Mouse (Mus musculus) lung, adult 18-20 months (tissue): ENCODE measurements at regions not wholly inside any gene's neighbourhood (a gene's known extent, or its start where the extent isn't known, plus 50 kb on each side); places are given as distances from the start of the nearest gene placed in this dataset.

Experiments
- DNase-seq, 2 experiments: peaks; one replicate each; pipeline ENCODE4 v3.0.0; 2022; ENCODE audit warnings: mixed read lengths in 2 of 2

DNA sequence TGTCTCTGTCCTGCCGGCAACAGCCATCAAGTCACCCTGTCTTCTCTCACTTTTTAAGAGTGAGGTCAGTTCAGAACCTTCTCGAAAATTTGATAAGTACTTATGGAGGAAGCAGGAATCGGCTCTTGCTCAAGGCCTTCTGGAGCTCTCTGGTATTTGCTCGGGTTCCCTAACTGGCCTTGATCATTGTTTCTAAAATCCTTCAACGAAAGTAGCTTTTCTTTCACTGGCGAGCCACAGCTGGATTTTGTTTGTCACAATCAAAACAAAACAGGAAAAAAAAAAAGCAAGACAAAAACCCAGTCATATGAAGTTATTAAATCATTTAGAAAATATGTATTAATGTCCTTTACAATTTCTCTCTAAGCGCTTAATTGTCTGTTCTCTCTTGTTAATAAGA is 156.6 kb upstream of the Tex13c2 start:
- no peak for DNase-seq

DNA sequence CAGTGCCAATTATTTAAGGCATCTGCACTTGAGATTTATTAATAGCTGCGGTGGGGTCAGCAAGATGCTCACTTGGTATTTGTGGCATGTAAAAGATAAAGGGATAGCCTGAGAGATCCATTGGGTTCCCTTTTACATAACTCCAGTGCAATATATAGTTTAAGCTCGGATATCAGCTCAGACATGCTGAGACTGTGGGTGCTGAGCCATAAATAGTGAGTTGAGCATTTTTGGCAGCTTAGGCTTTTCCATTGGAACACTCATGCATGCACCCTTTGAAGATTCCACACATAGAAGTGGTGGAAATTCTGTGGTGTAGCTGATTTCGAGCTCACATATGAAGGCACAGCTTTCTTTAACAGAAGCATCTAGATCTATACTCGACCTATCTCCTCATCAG is 155.9 kb upstream of the Tex13c2 start:
- DNase-seq = no peak

DNA sequence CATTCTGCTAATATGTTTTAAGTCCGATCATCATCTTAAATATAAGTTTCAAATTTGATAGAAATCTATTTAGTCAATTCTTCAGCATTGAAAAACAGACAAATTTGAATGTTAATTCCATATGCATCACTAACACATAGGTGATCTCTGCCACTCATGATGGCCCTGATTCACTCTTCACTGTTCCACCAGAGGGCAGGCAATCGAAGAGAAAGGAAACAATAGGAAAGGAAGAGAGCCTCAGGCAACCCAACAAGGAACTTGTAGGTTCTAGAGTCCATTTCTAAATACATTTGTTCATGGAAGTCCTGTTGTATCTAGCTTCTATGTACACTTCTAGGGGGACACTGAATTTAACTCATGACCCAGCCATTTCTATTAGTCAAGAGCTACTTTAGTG is 154.7 kb upstream of the Tex13c2 start:
- DNase-seq = no peak

DNA sequence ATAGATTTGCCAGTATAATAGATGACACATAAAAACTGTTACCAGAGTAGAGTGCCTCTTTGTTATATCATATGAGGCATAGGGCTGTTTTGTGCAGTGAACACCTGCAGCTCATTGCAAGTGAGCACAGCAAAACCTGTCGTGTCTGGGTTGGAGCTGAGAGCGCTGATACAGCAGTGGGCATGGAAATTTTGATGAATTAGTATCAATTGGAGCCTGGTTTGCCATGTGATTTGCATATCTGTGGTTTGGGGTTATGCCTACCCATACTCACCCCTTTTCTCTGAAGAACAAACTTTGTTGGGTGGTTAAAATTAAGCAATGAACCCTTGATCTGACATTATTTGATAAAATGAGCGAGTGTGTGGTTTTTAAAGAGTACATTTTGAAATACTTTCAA is 152.7 kb upstream of the Tex13c2 start:
- no peak for DNase-seq

DNA sequence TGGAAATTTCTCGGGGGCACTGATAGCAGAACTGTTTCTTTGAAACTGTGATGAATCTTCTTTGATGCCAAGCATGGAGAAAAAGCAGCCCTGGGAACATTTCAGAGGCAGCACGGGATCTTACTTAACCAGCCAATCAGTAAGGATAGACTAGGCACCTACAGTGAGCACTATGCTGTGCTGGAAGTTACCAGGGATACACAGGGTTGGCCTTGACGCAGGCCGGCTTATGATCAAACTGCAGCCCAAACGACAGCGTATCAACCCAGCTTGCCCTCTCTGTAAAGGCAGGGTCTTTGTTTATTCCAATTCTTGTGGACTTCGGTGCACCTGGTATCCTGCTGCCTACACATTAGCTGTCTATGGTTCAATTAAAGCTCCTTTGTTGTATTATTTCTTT is 147.1 kb upstream of the Tex13c2 start:
- no peak for DNase-seq

DNA sequence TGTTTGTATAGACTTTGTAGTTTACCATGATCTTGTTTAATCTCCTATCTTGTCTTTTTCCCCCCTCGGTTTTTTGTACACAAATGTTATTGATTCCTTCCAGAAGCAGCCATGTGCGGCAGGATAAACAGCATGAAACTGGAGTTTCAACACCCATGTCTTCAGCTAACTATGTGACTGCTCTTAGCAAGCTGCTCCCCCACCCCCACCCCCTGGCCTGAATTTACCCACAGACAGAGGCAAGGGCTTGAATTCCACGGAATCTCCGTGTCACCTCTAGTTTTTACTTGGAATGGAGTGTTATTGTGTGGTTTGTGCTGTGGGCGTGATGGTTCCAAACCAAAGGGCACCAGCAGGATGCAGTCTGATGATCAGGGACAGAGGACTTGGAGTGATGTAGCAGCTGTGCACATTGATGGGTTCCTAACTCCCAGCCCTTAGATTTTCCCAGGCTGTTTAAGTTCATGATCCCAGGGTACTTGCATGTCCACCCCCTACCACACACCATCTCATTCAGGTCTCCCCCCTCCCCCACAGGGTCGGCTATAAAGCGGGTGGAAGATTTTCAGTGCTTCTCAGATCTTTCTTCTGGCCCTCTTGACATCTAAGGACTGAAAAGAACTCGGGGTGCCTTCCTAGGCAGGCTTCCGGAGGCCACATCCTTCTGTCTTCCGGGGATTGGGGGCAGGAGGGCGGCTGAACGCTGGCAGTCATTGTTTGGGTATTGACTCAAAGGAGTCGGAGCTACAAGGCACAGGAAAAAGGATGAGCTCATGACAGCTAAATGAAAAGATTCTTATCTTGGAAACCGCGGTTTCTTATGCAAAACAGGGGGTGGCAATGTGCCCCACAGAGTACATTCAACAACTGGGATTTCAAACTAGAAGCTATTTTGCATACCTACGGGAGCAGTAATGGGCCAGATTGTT is 146.3 kb upstream of the Tex13c2 start:
- DNase-seq = peak; percentile 45 to 60

DNA sequence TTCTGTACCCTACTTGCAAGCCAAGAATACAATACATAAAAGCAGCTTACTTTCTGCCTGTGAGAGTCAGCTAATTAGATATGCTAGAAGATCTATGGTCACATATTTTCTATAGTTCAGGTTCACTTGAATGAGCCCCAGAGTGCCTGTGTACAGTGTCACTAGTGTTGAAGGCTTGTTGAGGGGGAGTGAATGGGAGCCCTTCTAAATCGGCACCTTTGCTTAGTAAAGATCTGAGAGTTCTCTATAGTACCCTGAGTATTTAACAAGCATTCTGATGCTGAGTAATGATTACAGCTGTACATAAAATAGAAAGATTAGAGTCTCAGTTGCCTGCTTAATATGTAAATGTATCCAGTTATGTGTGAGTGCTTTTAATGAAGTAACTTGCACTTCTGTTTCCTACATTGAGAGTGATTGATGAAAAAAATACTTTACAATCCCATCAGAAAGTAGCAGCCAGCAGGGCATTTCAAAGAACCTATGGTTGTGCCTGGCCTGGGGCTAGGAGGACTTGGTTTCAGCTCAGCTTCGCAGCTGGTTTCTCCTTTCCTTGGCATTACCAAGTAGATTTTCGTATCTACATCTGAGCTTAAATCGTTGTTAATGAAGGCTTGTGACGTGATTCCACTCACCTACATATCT is 136.8 kb upstream of the Tex13c2 start:
- DNase-seq = no peak

DNA sequence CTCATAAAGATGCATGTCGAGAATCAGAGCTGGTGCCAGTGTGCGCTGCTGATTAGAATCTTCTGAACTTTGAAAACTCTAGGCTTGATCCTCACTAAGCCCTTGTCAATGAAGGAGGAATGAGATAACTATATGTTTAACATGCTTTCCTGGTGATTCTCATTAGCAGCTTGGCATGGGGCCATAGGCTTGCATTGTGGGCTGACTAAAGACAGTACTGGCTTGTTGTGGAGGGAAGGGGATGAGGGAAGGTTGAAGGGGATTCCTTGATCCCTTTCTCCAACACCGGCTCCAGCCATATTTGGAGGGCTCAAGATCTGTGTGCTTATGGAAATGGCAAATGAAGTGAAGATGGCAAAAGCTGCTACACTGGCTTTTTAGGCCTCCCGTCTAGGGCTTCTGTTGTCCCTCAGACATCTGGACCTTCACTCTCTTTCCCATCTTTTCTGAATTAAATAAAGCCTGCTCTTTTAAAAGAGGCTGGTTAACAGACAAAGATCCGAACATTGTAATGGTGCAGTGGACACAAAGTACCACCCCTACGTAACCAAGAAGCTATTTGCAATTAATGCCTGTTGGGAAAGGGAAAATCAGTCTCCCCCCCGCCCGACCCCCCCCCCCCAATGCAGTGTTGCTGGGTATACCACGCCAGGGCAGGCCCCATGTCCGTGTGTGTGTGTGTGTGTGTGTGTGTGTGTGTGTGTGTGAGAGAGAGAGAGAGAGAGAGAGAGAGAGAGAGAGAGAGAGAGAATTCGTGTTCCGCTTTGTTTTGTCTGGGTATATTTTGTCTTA is 129.9 kb upstream of the Tex13c2 start:
- no peak for DNase-seq

DNA sequence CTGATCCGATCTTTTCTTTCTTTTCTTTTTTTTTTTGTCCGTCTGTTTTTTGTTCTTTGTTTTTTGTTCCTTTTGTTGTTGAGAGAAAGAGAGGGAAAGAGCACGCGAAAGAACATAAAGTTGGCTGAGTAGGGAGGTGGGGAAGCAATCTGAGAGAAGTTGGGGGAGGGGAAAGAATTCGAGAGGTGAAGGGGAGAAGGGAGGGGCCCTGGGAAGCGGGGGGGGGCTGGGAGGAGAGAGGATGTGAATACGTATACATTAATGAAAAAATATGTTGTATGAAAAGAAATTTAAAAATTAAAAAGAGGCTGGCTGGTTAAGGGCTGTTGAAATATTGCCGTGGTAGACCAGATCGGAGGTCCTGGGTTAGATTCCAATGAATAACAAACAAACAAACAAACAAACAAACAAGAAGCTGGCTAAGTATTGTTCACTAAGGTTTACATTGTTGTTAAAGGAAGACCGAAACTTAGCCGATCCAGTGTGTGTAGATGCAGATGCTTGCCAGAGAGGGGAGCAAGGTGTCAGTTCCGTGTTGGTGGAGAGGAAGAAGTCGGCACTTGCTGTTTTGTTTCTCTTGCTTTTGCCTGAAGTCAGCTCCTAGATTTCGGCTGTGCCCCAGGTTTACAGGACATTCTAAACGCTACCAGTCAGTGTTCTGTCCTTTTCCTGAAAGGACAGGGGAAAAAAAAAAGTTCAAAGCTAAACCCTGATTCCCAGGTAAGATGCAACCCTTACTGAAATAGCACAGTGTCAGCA is 129.1 kb upstream of the Tex13c2 start:
- DNase-seq = peak in 1 of 2 experiments; percentile 27

DNA sequence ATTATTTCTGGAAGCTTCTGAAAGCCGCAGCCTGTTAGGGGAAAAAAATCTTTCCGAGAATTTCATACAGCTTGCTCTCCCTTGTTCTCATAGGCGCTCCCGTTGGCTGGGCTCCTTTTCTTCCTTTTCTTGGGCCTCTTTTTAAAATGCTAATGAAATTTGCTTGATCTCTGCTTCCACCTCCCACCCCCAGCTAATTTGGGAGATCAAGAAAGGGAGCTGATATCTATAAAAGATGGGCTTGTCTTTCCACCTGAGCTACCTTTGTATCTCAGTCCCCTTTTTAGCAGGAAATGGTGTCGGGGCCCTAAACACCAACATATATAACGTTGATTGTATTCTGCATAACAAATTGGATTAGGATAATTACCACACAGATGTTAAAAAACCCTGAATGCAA is 128.5 kb upstream of the Tex13c2 start:
- no peak for DNase-seq

DNA sequence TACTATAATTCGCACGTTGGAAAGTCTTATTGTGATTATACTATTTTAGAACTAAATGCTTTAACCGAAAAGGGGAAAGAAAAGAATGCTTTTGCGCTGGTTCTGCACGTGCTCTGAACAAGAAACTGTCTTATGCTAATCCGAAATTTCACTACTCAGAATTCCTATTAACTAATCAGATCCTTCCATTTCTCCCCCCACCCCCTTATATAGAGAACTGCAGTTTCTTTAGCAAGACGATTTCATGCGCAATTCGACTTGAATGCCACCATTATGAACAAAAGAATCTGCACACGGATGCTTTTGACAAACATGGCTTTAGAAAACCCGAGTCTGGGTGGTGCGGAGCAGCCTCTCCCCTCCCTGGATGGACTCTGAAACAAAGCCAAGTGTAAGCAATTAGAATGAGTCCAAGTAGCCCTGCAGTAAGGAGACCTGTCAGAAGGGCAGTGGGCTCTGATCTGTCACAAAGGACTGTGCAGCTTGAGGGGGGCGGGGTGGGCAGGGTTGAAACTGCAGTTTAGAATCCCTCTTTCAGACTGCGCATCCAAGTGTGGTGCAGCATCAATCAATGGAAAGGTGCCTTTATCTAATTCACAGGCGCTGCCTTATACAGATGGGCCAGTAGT is 128.0 kb upstream of the Tex13c2 start:
- no peak for DNase-seq

DNA sequence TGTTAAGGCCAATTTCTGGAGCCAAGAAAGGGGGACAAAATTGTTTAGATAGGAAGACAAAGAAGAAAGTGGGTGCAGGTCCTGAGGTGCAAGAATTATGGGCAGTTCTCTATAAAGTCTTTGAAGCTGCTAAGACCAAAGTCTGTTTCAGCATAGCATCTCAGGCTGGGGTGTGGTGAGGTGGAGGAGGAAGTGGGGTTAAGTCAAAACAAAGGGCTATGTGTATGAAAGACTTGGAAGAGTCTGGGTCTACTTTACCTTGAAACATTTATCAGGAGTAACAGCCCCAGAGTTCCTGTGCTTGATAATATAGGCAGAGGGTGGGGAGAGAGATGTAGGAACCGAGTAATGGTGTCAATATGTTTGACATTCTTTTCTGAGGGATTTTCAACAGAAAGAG is 125.4 kb upstream of the Tex13c2 start:
- DNase-seq = no peak

DNA sequence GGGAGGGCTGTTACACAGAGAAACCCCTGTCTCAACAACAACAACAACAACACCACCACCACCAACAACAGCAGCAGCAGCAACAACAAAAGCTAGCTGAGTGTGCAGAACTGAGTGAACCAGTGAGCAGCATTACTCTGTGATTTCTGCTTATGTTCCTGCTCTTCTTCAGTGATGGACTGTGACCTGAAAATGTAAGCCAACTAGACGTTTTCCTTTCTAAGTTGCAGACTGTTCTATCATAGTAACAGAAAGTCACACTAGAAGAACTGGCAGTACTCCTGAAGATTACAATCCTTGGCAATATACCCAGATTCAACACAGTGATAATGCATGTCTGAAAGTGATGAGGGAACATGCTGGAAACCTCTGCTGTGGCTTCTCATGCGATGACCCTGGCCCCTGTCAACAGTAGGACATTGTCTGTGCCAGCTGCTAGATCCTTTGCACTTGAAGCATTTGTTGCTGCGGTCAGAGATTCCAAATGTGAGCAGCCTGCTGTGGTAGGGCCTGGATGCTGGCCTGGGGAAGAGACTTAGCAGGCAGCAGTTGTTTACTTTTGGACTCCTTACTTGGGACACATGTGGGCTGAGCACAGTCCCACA is 115.6 kb upstream of the Tex13c2 start:
- peak; percentile 37 to 61 for DNase-seq

DNA sequence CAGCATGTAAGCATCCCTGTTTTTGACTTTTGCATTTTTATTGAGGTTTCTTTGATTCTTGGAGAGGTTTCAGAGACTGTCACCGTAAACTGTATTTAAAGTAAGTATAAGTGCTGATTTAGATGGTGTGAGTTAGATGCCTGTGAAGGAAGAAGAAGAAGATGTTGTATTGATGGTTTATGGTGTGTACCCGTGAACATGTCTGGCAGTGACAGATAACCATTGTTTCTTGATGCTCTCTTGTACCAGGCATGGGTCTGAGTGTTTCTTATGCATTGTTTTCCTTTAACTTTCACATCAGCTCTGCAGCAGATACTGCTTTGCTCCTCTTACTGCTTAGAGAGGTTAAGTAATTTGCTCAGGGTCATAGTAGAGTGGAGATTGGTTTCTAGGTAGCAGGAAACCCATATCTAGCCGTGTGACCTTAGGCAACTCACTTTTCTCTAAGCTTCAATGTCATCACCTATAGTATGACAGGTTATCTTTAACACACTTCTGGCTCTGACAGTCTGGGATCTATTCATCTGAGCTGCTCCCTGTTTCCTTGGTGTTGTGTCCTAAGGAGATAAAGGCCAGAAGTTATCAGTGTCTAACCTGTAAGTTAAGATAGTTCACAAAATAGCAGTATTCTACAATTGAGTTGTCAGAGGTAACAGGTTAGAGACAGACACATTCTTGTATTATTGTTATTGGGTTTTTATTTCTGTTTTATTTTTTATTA is 95.5 kb upstream of the Tex13c2 start:
- DNase-seq = no peak

DNA sequence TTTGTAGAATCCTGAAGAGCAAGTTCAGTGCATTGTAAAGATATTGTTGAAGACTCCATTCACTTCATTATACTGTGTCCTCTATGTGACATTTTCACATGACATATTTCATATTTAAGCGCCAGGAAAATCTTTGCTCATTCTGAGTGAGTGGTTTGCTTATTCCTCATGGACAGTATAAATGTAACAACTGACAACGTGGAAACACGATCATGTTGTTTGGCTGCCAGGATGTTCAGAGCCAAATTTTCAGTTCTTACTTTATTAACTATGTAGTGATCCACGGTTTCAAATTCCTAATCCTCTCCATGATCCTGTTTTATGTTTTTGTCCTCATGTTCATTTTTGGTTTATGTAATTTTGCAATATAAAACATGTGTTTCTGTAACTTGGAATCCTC is 93.0 kb upstream of the Tex13c2 start:
- no peak for DNase-seq

DNA sequence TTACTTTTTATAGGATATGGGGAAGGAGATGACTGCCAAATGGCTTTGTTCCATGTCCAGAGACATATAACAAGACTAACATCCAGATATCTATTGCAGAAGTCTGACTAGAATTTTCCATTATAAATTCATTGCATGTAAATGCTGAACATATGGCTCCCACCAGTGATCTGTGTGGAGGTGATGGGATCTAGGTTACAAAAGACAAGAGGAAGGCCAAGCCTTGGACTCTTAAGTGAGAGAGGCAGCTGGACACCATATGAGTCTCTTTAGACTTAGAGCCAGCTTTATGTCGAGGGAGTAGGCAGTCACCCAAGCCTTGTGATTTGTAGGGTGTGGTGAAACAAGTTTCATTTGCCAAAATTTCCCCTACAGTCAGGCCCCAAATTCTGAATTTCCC is 90.7 kb upstream of the Tex13c2 start:
- peak; percentile 3 to 13 for DNase-seq

DNA sequence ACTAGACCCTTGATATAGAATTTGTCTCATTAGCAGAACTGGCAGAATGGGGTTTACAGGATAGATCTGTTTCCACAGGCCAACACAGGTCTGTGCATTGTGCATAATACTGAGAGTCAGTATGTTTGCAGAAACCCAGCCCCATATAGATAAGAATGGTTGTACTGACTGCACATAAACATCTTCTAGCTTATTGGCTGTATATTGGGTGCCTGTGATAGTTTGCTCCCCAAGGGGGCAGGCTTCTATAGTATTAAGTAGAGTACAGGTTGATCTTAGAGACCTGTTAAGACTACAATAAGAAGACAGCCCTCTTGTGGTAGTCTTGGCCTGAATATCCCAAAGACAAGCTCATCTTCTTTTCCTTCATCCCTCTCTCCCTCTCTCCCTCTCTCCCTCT is 90.1 kb upstream of the Tex13c2 start:
- DNase-seq = no peak

DNA sequence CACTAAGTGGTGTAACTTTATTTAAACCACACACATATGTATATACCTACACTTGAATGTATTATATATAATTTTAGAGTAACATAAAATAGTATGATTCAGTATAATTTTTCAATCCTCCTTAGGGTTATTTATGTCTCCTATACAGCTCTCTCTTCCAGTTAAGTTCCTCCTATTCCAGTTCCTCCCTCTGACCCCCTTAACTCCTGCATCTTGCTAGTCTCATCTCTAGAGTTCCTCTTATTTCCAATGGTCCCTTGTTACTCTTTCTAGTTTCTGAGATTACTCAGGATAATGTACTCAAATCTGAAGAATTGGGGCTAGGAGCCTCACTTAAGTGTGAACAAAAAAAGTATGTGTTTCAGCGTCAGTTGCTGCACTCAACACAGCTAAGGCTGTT is 88.4 kb upstream of the Tex13c2 start:
- DNase-seq = no peak

DNA sequence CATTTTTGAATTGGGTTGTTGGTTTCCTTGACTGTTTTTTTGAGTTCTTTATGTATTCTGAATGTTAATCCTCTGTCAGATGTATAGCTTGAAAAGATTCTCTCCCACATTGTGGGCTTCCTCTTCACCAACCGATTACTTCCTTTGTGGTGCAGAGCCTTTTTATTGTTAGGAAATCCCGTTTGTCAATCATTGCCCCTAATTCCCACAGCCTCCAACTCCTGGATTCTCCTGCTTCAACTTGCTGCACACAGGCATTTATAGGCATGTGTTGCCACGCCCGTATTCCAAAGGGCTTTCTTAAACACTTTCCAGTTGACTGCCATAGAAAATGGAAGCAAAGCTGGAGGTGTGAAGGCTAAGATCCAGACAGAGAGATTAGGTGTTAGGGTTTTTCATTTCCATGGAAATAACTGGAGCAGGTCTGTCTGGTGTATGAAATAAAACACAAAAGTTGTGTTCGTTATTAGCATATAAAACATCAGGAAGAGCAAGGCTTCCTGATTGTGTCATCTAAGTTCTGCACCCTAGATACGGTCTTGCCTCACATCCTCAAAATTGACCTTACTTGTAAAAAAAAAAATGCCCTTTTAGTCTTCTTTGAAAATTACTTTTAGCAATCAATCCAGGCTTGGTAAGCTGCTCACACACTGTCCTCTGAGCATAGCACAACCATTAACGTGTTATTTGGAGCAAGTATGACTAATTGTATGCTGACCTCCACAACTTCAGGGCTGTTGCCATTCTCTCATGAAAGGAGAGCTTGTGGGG is 87.7 kb upstream of the Tex13c2 start:
- no peak for DNase-seq

DNA sequence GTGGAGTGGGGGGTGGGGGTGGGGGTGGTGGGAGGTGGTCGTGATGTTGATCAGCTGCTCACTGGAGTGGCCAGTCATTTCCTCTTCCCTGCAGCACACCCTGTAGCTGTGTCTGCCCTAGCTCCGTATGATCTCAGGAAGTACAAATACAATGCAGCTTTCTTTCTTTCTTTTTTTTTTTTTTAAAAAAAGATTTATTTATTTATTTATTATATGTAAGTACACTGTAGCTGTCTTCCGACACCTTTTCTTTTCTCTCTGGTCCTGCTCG is 87.2 kb upstream of the Tex13c2 start:
- no peak for DNase-seq
